Mouse (Mus musculus) megakaryocyte-erythroid progenitor cell, adult 5 weeks (primary cell): ENCODE measurements around the gene Olfr447. TPM values are rescaled to one million over a fixed set of nuclear protein-coding genes. Genes with fewer than 3 reads are reported as not detected.

Experiments used
- polyA plus RNA-seq: library from polyadenylated mRNA; stranded (reverse); fragments of >175 nt; gene quantifications from 2 replicates; pipeline ENCODE4 v1.2.3, GENCODE M21; 2012

The Olfr447 gene
- not detected in 2 replicates for polyA plus RNA-seq

DNA sequence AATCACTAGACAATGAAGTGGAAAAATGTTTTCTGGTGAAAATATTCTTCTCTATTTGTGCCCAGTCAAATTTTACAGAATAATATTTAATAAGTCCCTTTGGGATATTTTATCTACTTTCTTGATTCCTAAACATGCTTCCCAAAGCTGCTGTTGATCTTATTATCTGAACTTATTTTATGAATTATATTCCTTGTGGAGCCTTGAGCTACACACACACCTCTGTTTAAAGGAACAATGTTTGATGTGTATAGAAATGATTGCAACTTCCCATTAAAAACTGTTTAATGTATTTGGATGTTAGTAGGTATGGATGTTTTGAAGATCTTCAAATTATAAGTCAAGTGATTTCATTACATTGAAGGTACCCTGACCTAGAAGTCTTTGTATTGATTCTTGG is at the start of gene Olfr447:
Gene Olfr447 (plus strand): TSS at position 301 of the 400 bp plus-strand sequence.

DNA sequence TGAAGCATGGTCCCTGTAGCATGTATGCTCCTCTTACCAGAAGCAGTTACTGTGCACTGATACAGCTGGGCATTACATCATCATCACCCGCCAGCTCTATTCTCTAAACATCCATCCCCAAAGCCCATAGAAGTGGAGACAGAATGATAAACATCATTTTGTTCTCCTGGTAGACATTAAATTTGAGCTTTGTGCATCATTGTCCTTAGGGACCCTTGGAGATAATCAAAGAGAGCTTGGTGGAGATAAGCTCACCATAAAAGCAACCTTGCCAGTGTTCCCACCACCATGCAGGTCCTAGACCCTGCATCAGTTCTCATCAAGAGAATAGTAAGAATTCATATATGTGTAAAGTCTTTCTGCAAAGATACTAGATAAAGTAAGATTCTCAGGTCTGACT is 18.5 kb upstream of the Olfr447 start, which contains the start of gene Olfr448:
Gene Olfr448 (plus strand): TSS at position 301 of the 400 bp plus-strand sequence.

DNA sequence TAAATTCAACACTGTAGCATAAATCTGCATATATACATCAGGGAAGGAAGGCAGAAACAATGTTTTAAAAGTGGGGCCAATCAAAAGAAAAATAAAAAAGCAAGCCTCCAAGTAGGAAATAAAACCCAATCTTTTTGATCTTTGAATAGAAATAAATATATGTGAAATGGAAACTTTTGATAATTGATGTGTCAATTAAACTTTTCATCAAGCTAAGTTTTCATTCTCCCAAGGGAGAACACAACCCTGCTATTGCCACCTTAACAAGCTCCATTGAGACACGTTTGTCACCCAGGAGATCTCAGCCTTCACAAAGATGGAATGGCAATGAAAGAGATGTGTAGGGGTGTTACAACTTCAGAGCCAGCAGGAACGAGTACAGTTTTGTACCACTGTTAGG is 12.4 kb downstream of the Olfr447 start, which contains the start of gene Olfr446:
Gene Olfr446 (plus strand): TSS at position 301 of the 400 bp plus-strand sequence.

DNA sequence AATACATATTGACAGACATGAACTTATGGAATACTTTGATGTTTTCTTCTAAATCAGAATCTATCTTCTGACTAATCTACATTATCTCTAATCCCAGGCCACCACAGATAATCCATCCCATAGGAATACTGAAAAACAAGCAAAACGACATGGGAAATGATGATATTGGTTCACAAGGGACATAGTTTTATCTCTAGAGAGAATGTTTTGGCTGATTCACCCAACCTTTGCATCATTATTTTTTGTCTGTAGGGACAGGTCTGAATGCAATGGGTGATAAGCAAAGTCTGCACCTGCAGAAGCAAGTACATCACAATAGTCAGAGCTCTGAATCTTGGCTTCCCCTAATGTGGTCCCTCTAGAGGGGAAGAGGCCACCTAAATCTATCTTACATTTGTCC is 40.1 kb downstream of the Olfr447 start, which contains the start of gene Olfr444:
Gene Olfr444 (plus strand): TSS at position 301 of the 400 bp plus-strand sequence.

Other genes with a start within 250 kb of the Olfr447 start
- gene Tcaf1, start 198.8 kb upstream of the Olfr447 start, polyA plus RNA-seq, result 0.19 and 0.32 TPM in 2 replicates
- not detected in 2 replicates for gene Olfr453, start 169.5 kb upstream of the Olfr447 start, polyA plus RNA-seq
- not detected in 2 replicates for gene Olfr38, start 152.5 kb upstream of the Olfr447 start, polyA plus RNA-seq
- not detected in 2 replicates for gene Olfr452, start 123.8 kb upstream of the Olfr447 start, polyA plus RNA-seq
- gene Olfr450, start 96.9 kb upstream of the Olfr447 start, polyA plus RNA-seq, result not detected in 2 replicates
- not detected in 2 replicates for gene Olfr449, start 74.5 kb upstream of the Olfr447 start, polyA plus RNA-seq
- gene Olfr448, start 18.4 kb upstream of the Olfr447 start, polyA plus RNA-seq, result not detected in 2 replicates
- not detected in 2 replicates for gene Olfr446, start 12.5 kb downstream of the Olfr447 start, polyA plus RNA-seq
- gene Olfr444, start 40.2 kb downstream of the Olfr447 start, polyA plus RNA-seq, result not detected in 2 replicates
- gene Olfr441, start 197.5 kb downstream of the Olfr447 start, polyA plus RNA-seq, result not detected in 2 replicates
- not detected in 2 replicates for gene Olfr237-ps1, start 237.7 kb downstream of the Olfr447 start, polyA plus RNA-seq